Mouse (Mus musculus): Measurements from ENCODE around the gene Mustn1. TPM values are rescaled to one million over a fixed set of nuclear protein-coding genes. Genes with fewer than 3 reads are reported as not detected.

The Mustn1 gene
- polyA plus RNA-seq, 1 experiment from 2014 or later, result 1.3 TPM

DNA sequence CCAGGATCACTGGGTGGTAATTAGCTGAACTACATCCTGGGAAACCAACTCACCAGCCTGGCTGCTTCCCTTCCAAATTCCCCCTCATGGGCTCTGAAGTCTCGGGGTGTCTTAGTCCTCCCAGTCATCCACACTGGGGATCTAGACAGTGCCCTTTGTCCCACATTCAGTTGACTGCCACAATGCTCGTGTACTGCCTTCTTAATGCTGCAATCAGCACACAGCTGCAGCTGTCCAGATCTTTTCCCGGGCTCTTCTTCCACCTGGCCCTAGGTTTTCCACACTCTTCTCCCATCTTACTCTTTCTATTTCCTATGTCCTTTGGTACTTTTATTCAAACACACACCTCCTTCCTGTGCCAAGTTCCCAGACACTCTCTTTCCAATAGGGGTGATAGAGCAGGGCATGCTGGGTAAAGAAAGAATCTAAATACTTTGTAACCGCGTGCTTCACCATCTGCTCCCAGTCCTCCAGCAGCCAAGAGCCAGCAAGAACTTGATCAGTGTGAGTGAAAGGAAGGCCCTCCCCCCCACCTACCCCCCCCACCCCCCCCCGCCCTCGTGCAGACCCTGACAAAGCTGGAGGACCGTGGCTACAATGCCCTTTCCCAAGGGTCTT is 43.2 kb downstream of the Mustn1 start:
- H3K4me1 ChIP-seq (ENCODE audit: control insufficient read depth, insufficient read depth, low read depth, low read length), result no peaks in the 10 kb centered on the region; the same call in 1 of the 2 replicates

DNA sequence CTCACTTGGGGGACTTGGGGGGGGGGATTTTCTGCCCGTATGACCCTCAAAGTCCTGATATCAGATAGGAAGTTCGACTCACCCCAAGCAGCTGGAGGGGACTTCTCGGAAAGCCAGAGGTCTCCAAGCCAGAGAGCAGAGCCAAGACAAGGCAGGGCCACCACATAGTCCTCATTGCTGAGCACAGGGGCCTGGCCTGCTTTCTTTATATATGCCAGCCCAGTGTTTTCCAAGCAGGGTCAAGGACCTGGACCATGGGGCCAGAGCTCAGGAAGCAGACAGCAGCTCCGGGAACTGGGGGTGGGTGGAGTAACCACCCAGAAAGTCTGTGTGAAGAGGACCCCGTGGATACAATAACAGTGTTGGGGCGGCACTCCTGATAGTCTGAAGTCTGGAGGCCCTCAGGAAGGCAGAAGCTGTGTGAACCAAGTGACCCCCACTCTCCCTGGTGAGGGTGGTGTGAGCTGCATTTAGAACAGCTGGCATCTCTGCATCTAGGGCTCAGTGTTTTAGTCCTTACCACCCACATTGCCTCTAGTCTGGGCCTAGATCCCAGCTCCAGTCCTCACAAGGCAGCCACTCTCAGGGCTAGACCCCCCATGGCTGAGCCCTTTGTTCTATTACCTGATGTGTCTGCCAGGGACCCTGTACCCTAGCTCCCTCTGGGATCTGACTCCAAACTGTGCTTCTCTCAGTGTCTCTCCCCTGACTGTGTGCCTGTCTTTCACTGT is 44.5 kb downstream of the Mustn1 start, which contains the start of gene Itih3:
TSS of gene Itih3 (minus strand) at position 386 of the 731 bp plus-strand sequence.
- Histone ChIP-seq H3K4me2 (ENCODE audit: low read length) (no peak within 1 kb of the TSS), H3K4me3 (ENCODE audit: low read length) (no peak within 1 kb of the TSS), H3K9ac (ENCODE audit: low read depth, low read length) (no peak within 1 kb of the TSS), H3K36me3 (ENCODE audit: control insufficient read depth, insufficient read depth, low read length) (no peaks in the 10 kb centered on the region), H3K27ac (ENCODE audit: low read depth, low read length) (no peak within 1 kb of the TSS; the same call in 1 of the 2 replicates), H3K4me1 (ENCODE audit: control insufficient read depth, insufficient read depth, low read depth, low read length) (no peaks in the 10 kb centered on the region; the same call in 1 of the 2 replicates), H3K27me3 (replicated peaks; ENCODE audit: control insufficient read depth, insufficient read depth, low read length) (no peaks in the 10 kb centered on the region), H3K9me3 (ENCODE audit: control insufficient read depth, low read length) (no peaks in the 10 kb centered on the region)
- WGBS, result 79% methylated on average over 6 of the region's 6 CpGs
- ATAC-seq, result peak; percentile 90

More for the DNA sequence above, 43.2 kb downstream of the Mustn1 start:
- WGBS, result 44% methylated on average over 8 of the region's 8 CpGs
- no peak overlapping the region for H3K27ac ChIP-seq (ENCODE audit: low read depth, low read length)
- H3K27me3 ChIP-seq (replicated peaks; ENCODE audit: control insufficient read depth, insufficient read depth, low read length), result no peaks in the 10 kb centered on the region
- no peak overlapping the region for H3K9ac ChIP-seq (ENCODE audit: low read depth, low read length)
- no peak overlapping the region for H3K4me2 ChIP-seq (ENCODE audit: low read length)
- H3K9me3 ChIP-seq (ENCODE audit: control insufficient read depth, low read length), result no peaks in the 10 kb centered on the region
- ATAC-seq, result peak; percentile 29; the same call in 1 of the 2 replicates
- no peaks in the 10 kb centered on the region for H3K36me3 ChIP-seq (ENCODE audit: control insufficient read depth, insufficient read depth, low read length)
- H3K4me3 ChIP-seq (ENCODE audit: low read length), result no peak overlapping the region

DNA sequence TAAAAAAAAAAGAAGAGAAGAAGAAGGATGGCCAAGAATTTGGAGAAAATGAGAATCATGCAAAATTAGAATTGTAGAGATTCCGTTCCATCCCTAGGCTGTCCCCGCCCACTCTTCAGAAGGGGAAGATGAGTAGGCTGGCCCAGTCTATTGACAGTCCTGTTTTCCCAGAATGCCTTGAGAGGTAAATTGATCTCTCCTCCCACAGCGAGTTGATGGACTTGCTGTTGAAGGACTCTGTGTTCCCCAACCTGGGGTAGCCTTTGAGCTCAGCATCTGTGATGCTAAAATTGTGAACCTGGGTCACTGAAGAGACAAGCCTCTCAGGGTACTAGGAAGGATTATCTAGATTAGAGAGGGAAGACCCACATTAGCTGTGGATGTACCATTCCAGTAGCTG is 46.5 kb downstream of the Mustn1 start:
- H3K9me3 ChIP-seq (ENCODE audit: control insufficient read depth, low read length), result no peaks in the 10 kb centered on the region
- no peak overlapping the region for H3K27ac ChIP-seq (ENCODE audit: low read depth, low read length)
- H3K36me3 ChIP-seq (ENCODE audit: control insufficient read depth, insufficient read depth, low read length), result no peaks in the 10 kb centered on the region
- no peak overlapping the region for H3K4me3 ChIP-seq (ENCODE audit: low read length)
- no peaks in the 10 kb centered on the region for H3K27me3 ChIP-seq (replicated peaks; ENCODE audit: control insufficient read depth, insufficient read depth, low read length)
- H3K9ac ChIP-seq (ENCODE audit: low read depth, low read length), result no peak overlapping the region
- no peaks in the 10 kb centered on the region; the same call in 1 of the 2 replicates for H3K4me1 ChIP-seq (ENCODE audit: control insufficient read depth, insufficient read depth, low read depth, low read length)
- no peak for ATAC-seq
- no peak overlapping the region for H3K4me2 ChIP-seq (ENCODE audit: low read length)
- 89% methylated on average over 3 of the region's 3 CpGs for WGBS

DNA sequence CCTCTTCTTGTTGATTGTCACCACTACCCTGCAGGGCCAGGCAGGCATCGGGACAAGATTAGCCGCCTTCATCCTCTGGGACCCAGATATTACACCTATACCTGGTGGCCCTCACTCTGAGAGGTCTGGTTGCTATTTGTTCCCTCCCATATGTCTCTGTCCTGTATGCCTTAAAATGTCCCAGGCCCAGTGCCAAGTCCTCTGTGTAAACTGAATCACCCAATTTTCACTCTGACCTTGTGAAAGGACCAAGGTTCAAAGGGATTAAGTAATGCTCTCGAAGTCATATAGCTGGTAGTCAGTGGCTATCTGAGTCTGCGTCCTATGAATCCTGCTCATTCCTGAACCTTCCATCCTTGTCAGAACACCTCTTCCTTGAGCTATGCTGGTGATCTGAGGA is 51.4 kb downstream of the Mustn1 start:
- no peaks in the 10 kb centered on the region for H3K4me1 ChIP-seq (ENCODE audit: control insufficient read depth, insufficient read depth, low read depth, low read length)
- H3K27ac ChIP-seq (ENCODE audit: low read depth, low read length), result no peak overlapping the region
- H3K9ac ChIP-seq (ENCODE audit: low read depth, low read length), result no peak overlapping the region
- no peak for ATAC-seq
- no peak overlapping the region for H3K4me3 ChIP-seq (ENCODE audit: low read length)
- no peaks in the 10 kb centered on the region for H3K36me3 ChIP-seq (ENCODE audit: control insufficient read depth, insufficient read depth, low read length)
- H3K27me3 ChIP-seq (replicated peaks; ENCODE audit: control insufficient read depth, insufficient read depth, low read length), result no peaks in the 10 kb centered on the region
- 91% methylated on average over 4 of the region's 4 CpGs for WGBS
- no peaks in the 10 kb centered on the region for H3K9me3 ChIP-seq (ENCODE audit: control insufficient read depth, low read length)
- no peak overlapping the region for H3K4me2 ChIP-seq (ENCODE audit: low read length)

Other genes starting within 250 kb of the Mustn1 start
- 9.2 and 10.4 TPM in 2 replicates for gene Rft1, start 224.8 kb upstream of the Mustn1 start, polyA plus RNA-seq (2015; fragmentation: Nextera tagmentation; extraction: Ambion mirVana)
- gene Sfmbt1, start 164.4 kb upstream of the Mustn1 start, polyA plus RNA-seq (2015; fragmentation: Nextera tagmentation; extraction: Ambion mirVana), result 15.1 and 15.9 TPM in 2 replicates
- 19.6 and 21.9 TPM in 2 replicates for gene Tmem110, start 53.6 kb upstream of the Mustn1 start, polyA plus RNA-seq (2015; fragmentation: Nextera tagmentation; extraction: Ambion mirVana)
- gene Itih4, start 7.3 kb downstream of the Mustn1 start, polyA plus RNA-seq (2015; fragmentation: Nextera tagmentation; extraction: Ambion mirVana), result not detected in 2 replicates
- gene Itih3, start 44.6 kb downstream of the Mustn1 start, polyA plus RNA-seq (2015; fragmentation: Nextera tagmentation; extraction: Ambion mirVana), result 3.8 and 4.7 TPM in 2 replicates
- gene Itih1, start 64.1 kb downstream of the Mustn1 start, polyA plus RNA-seq (2015; fragmentation: Nextera tagmentation; extraction: Ambion mirVana), result not detected in 2 replicates
- gene Nek4, start 72.2 kb downstream of the Mustn1 start, polyA plus RNA-seq (2015; fragmentation: Nextera tagmentation; extraction: Ambion mirVana), result 15.6 and 16.3 TPM in 2 replicates
- gene Glt8d1, start 122.2 kb downstream of the Mustn1 start, polyA plus RNA-seq (2015; fragmentation: Nextera tagmentation; extraction: Ambion mirVana), result 55.7 and 59.5 TPM in 2 replicates
- gene Spcs1, start 122.5 kb downstream of the Mustn1 start, polyA plus RNA-seq (2015; fragmentation: Nextera tagmentation; extraction: Ambion mirVana), result 340 and 355 TPM in 2 replicates
- gene Pbrm1, start 139.9 kb downstream of the Mustn1 start, polyA plus RNA-seq (2015; fragmentation: Nextera tagmentation; extraction: Ambion mirVana), result 98.7 and 108 TPM in 2 replicates
- gene Gnl3, start 140.0 kb downstream of the Mustn1 start, polyA plus RNA-seq (2015; fragmentation: Nextera tagmentation; extraction: Ambion mirVana), result 40.1 and 49.0 TPM in 2 replicates
- 51.3 and 53.9 TPM in 2 replicates for gene Smim4, start 249.8 kb downstream of the Mustn1 start, polyA plus RNA-seq (2015; fragmentation: Nextera tagmentation; extraction: Ambion mirVana)